In the genomic region with DNA sequence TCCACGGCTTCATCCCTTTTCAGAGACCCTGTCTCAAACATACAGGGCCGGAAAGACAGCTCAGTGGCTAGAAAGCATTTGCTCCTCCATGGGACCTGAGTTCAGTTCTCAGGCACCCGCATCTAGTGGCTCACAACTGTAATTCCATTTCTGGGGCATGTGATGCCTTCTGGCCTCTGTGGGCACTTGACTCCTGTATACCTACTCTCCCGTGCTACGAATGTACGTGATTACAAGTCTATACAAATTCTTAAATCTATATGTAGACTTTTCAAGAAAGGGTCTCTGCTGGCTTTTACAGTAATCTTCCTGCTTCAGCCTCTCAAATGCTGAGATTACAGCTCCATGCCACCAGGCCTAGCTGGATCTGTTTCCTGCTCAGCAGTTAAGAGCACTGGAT, we compare ENCODE assay signal across 32 mouse cellular contexts. TPM values are rescaled to one million over a fixed set of nuclear protein-coding genes. Genes with fewer than 3 reads are reported as not detected.
A peak's percentile ranks its signal among the peaks of the same experiment; 100 is the strongest.
DNase-seq lines count a peak whose midpoint lies in the region; ATAC-seq lines count a peak whose summit lies in the region.
"Had no signal": no experiment of that assay in that cellular context is flagged by ENCODE, and none has a peak within 500 bp of the region (broad histone marks: within the 10 kb centered on the region; RNA-seq: fewer than 3 reads in every experiment).

No protein-coding gene starts in this region.

- H3K4me3 ChIP-seq in midbrain, embryonic 11.5 days (ENCODE audit: low read depth, low read length), result no peak overlapping the region
- H3K4me3 ChIP-seq in midbrain, embryonic 15.5 days, result no peak overlapping the region
- H3K4me3 ChIP-seq: embryonic facial prominence, embryonic 12.5 days; embryonic facial prominence, embryonic 15.5 days; heart, embryonic 12.5 days; heart, embryonic 15.5 days; hindbrain, embryonic 10.5 days; hindbrain, embryonic 13.5 days had no signal

- H3K4me1 ChIP-seq in midbrain, embryonic 11.5 days (ENCODE audit: control insufficient read depth, insufficient read depth, low read length), result no peaks in the 10 kb centered on the region
- no peaks in the 10 kb centered on the region for H3K4me1 ChIP-seq in midbrain, embryonic 15.5 days
- H3K4me1 ChIP-seq: embryonic facial prominence, embryonic 12.5 days; hindbrain, embryonic 10.5 days had no signal

- no peaks in the 10 kb centered on the region for H3K27me3 ChIP-seq in midbrain, embryonic 11.5 days (ENCODE audit: control insufficient read depth, insufficient read depth, low read length)
- H3K27me3 ChIP-seq in midbrain, embryonic 15.5 days (replicated peaks), result no peaks in the 10 kb centered on the region
- H3K27me3 ChIP-seq: embryonic facial prominence, embryonic 12.5 days; embryonic facial prominence, embryonic 15.5 days; heart, embryonic 15.5 days; hindbrain, embryonic 13.5 days had no signal

- DNase-seq in adrenal gland, adult 2 months, result peak; percentile 0
- DNase-seq in adrenal gland, postnatal 10 days, result no peak
- peak; percentile 0 for DNase-seq in kidney, postnatal 14 days
- DNase-seq in kidney, postnatal 36 days, result no peak
- peak; percentile 80 for DNase-seq in midbrain, embryonic 11.5 days (ENCODE audit: low spot score, missing footprints)
- DNase-seq: adrenal gland, adult 8-10 months; B cell, adult 2 months; cerebellum, adult 11 months; cerebellum, adult 2 months; cerebellum, adult 9-11 months; forebrain, postnatal 0 days; gastrocnemius, postnatal 25 days; heart, adult 18-20 months; heart, postnatal 10 days; heart, postnatal 36 days had no signal

- no peak for ATAC-seq in midbrain, embryonic 11.5 days (ENCODE audit: low FRiP score)
- no peak for ATAC-seq in midbrain, embryonic 15.5 days (replicated peaks)
- ATAC-seq: forebrain, embryonic 14.5 days; forebrain, postnatal 0 days; hindbrain, embryonic 16.5 days; Patski had no signal

- H3K4me2 ChIP-seq in midbrain, embryonic 11.5 days, result no peak overlapping the region
- H3K4me2 ChIP-seq in midbrain, embryonic 15.5 days, result no peak overlapping the region
- H3K4me2 ChIP-seq: embryonic facial prominence, embryonic 12.5 days; embryonic facial prominence, embryonic 15.5 days; heart, embryonic 12.5 days; heart, embryonic 15.5 days; hindbrain, embryonic 13.5 days had no signal

- peaks cover 30% of the 10 kb centered on the region for H3K36me3 ChIP-seq in midbrain, embryonic 11.5 days (ENCODE audit: control insufficient read depth, insufficient read depth, low read length)
- peaks cover 31% of the 10 kb centered on the region for H3K36me3 ChIP-seq in midbrain, embryonic 15.5 days (replicated peaks)
- H3K36me3 ChIP-seq: G1E had no signal

- whole genome bisulfite sequencing in midbrain, embryonic 11.5 days, result 90% methylated on average over 6 of the region's 6 CpGs
- 92% methylated on average over 6 of the region's 6 CpGs for WGBS in midbrain, embryonic 15.5 days

- H3K27ac ChIP-seq in midbrain, embryonic 11.5 days (ENCODE audit: low read depth, low read length), result no peak overlapping the region
- H3K27ac ChIP-seq in midbrain, embryonic 15.5 days, result no peak overlapping the region
- H3K27ac ChIP-seq: embryonic facial prominence, embryonic 12.5 days; heart, embryonic 15.5 days; hindbrain, embryonic 10.5 days; hindbrain, embryonic 13.5 days had no signal

- H3K9ac ChIP-seq in midbrain, embryonic 11.5 days (ENCODE audit: low read length), result no peak overlapping the region
- no peak overlapping the region for H3K9ac ChIP-seq in midbrain, embryonic 15.5 days
- H3K9ac ChIP-seq: embryonic facial prominence, embryonic 12.5 days; embryonic facial prominence, embryonic 15.5 days; forebrain, postnatal 0 days; heart, embryonic 12.5 days; heart, embryonic 15.5 days; hindbrain, embryonic 13.5 days had no signal

- H3K9me3 ChIP-seq in midbrain, embryonic 11.5 days (ENCODE audit: control insufficient read depth, low read length), result no peaks in the 10 kb centered on the region
- no peaks in the 10 kb centered on the region for H3K9me3 ChIP-seq in midbrain, embryonic 15.5 days
- H3K9me3 ChIP-seq: embryonic facial prominence, embryonic 12.5 days; embryonic facial prominence, embryonic 15.5 days; G1E; heart, embryonic 12.5 days; heart, embryonic 15.5 days; hindbrain, embryonic 10.5 days; hindbrain, embryonic 13.5 days had no signal

RNA-seq across cellular contexts. Expression of a gene that starts 25.8 kb away (rescaled TPM):
- 10 to 100 TPM; 75.7 to 82.0 TPM for total RNA-seq in adrenal gland, adult 2 months (2021)
- polyA plus RNA-seq in adrenal gland, adult 2 months (2012; rRNA removed), result 89.9 and 110 TPM in 2 replicates
- total RNA-seq in adrenal gland, postnatal 10 days (2021), result 10 to 100 TPM; 46.9 to 69.6 TPM
- polyA plus RNA-seq in midbrain, embryonic 11.5 days (2014; fragmentation: Nextera tagmentation; extraction: Ambion mirVana), result 17.1 and 17.7 TPM in 2 replicates
- 25.5 and 27.3 TPM in 2 replicates for polyA plus RNA-seq in midbrain, embryonic 15.5 days (2015; fragmentation: Nextera tagmentation; extraction: Ambion mirVana)
- polyA plus RNA-seq: G1E had no signal

RNA-seq across cellular contexts. Expression of a gene that starts 38.6 kb away (rescaled TPM):
- 100 to 1,000 TPM; 393 to 485 TPM for total RNA-seq in adrenal gland, adult 2 months (2021)
- 6.9 and 9.6 TPM in 2 replicates for polyA plus RNA-seq in adrenal gland, adult 2 months (2012; rRNA removed)
- 100 to 1,000 TPM; 336 to 351 TPM for total RNA-seq in adrenal gland, postnatal 10 days (2021)
- polyA plus RNA-seq in midbrain, embryonic 11.5 days (2014; fragmentation: Nextera tagmentation; extraction: Ambion mirVana), result 819 and 852 TPM in 2 replicates
- polyA plus RNA-seq in midbrain, embryonic 15.5 days (2015; fragmentation: Nextera tagmentation; extraction: Ambion mirVana), result 607 and 639 TPM in 2 replicates

RNA-seq across cellular contexts. Expression of a gene that starts 38.7 kb away (rescaled TPM):
- total RNA-seq in adrenal gland, adult 2 months (2021), result 10 to 100 TPM in 1 of 2 experiments, 1 to 10 TPM in 1; 9.2 to 18.9 TPM
- 11.4 and 12.6 TPM in 2 replicates for polyA plus RNA-seq in adrenal gland, adult 2 months (2012; rRNA removed)
- 10 to 100 TPM; 15.7 to 19.4 TPM for total RNA-seq in adrenal gland, postnatal 10 days (2021)
- polyA plus RNA-seq in midbrain, embryonic 11.5 days (2014; fragmentation: Nextera tagmentation; extraction: Ambion mirVana), result 11.4 and 14.2 TPM in 2 replicates
- polyA plus RNA-seq in midbrain, embryonic 15.5 days (2015; fragmentation: Nextera tagmentation; extraction: Ambion mirVana), result 14.3 and 16.8 TPM in 2 replicates

RNA-seq across cellular contexts. Expression of a gene that starts 40.9 kb away (rescaled TPM):
- not detected for total RNA-seq in adrenal gland, adult 2 months (2021)
- not detected in 2 replicates for polyA plus RNA-seq in adrenal gland, adult 2 months (2012; rRNA removed)
- total RNA-seq in adrenal gland, postnatal 10 days (2021), result not detected
- not detected in 2 replicates for polyA plus RNA-seq in midbrain, embryonic 11.5 days (2014; fragmentation: Nextera tagmentation; extraction: Ambion mirVana)
- not detected in 2 replicates for polyA plus RNA-seq in midbrain, embryonic 15.5 days (2015; fragmentation: Nextera tagmentation; extraction: Ambion mirVana)
- total RNA-seq: adrenal gland, adult 8-10 months; adrenal gland, postnatal 4 days; CH12.LX; common myeloid progenitor, adult 5-6 weeks; forebrain, postnatal 0 days; gastrocnemius, adult 8-10 months; gastrocnemius, postnatal 25 days; heart, adult 18-20 months; heart, postnatal 10 days; heart, postnatal 36 days had no signal
- polyA plus RNA-seq: cerebellum, adult 2 months; embryonic facial prominence, embryonic 12.5 days; embryonic facial prominence, embryonic 15.5 days; forebrain, embryonic 11.5 days; forebrain, embryonic 14.5 days; forebrain, postnatal 0 days; G1E; gonadal fat pad, adult 2 months; heart, embryonic 12.5 days; heart, embryonic 15.5 days; hindbrain, embryonic 10.5 days; hindbrain, embryonic 13.5 days; hindbrain, embryonic 16.5 days; Patski had no signal

RNA-seq across cellular contexts. Expression of a gene that starts 47.0 kb away (rescaled TPM):
- total RNA-seq in adrenal gland, adult 2 months (2021), result 10 to 100 TPM; 12.5 to 17.5 TPM
- 22.3 and 25.3 TPM in 2 replicates for polyA plus RNA-seq in adrenal gland, adult 2 months (2012; rRNA removed)
- total RNA-seq in adrenal gland, postnatal 10 days (2021), result 10 to 100 TPM; 13.8 to 14.2 TPM
- 21.7 and 25.0 TPM in 2 replicates for polyA plus RNA-seq in midbrain, embryonic 11.5 days (2014; fragmentation: Nextera tagmentation; extraction: Ambion mirVana)
- polyA plus RNA-seq in midbrain, embryonic 15.5 days (2015; fragmentation: Nextera tagmentation; extraction: Ambion mirVana), result 35.2 and 35.6 TPM in 2 replicates

Comparison
In these comparisons a context has a peak if more than half of its experiments do, and no peak if none do; other contexts are left out.
1. DNase-seq: peak in adrenal gland, adult 2 months (single experiment), kidney, postnatal 14 days (single experiment) and midbrain, embryonic 11.5 days (single experiment); none in adrenal gland, postnatal 10 days (single experiment) and kidney, postnatal 36 days (0 of 2).
2. RNA of a gene that starts 38.6 kb away (polyA plus RNA-seq): 819 to 852 TPM in midbrain, embryonic 11.5 days and 607 to 639 TPM in midbrain, embryonic 15.5 days; 6.9 to 9.6 TPM in adrenal gland, adult 2 months; every median in the first group is over 10 times any median in the second.